Mouse (Mus musculus) heart, postnatal 0 days (tissue): ENCODE measurements at regions not wholly inside any gene's neighbourhood (a gene's known extent, or its start where the extent isn't known, plus 50 kb on each side); places are given as distances from the start of the nearest gene placed in this dataset.
A peak's percentile ranks its signal among the peaks of the same experiment; 100 is the strongest.

Experiments
- ATAC-seq: fragments of 200-750 bp; cut with Nextera tagmentation; 2 replicates; pipeline ENCODE4 v1.8.0; 2017; ENCODE audit warnings: low read depth, moderate number of reproducible peaks, moderate library complexity; ENCODE audit not compliant: insufficient read depth
- DNase-seq: peaks from one replicate; pipeline ENCODE4 v3.0.0-alpha.2; 2016; ENCODE audit warnings: low spot score
- H3K27ac ChIP-seq: fragments of 300-500 bp; sonication (generic); 2 replicates; pipeline ENCODE4 v1.5.1; 2014; ENCODE audit warnings: low read depth, mild to moderate bottlenecking
- H3K27me3 ChIP-seq: fragments of 300-500 bp; sonication (generic); 2 replicates; pipeline ENCODE4 v1.6.1; 2014; ENCODE audit warnings: low read length, mixed read lengths; ENCODE audit not compliant: control insufficient read depth, insufficient read depth
- H3K36me3 ChIP-seq: fragments of 300-500 bp; sonication (generic); replicated peaks from 2 replicates; pipeline ENCODE4 v1.6.1; 2014; ENCODE audit warnings: low read length, mixed read lengths; ENCODE audit not compliant: control insufficient read depth, insufficient read depth
- H3K4me1 ChIP-seq: fragments of 300-500 bp; sonication (generic); 2 replicates; pipeline ENCODE4 v1.6.1; 2014; ENCODE audit warnings: antibody characterized with exemption; ENCODE audit not compliant: control insufficient read depth, insufficient read depth
- H3K4me2 ChIP-seq: fragments of 300-500 bp; sonication (generic); 2 replicates; pipeline ENCODE4 v1.6.1; 2014; ENCODE audit warnings: low read depth, mild to moderate bottlenecking, low read length, moderate library complexity
- H3K4me3 ChIP-seq: fragments of 300-500 bp; sonication (generic); 2 replicates; pipeline ENCODE4 v1.5.1; 2014; ENCODE audit warnings: low read depth, low read length
- H3K9ac ChIP-seq: fragments of 300-500 bp; sonication (generic); replicated peaks from 2 replicates; pipeline ENCODE4 v1.6.1; 2014; ENCODE audit warnings: low read depth, low read length, mixed read lengths
- H3K9me3 ChIP-seq: fragments of 300-500 bp; sonication (generic); replicated peaks from 2 replicates; pipeline ENCODE4 v1.6.1; 2016; ENCODE audit warnings: low read length; ENCODE audit not compliant: control insufficient read depth
- CTCF ChIP-seq: IDR thresholded peaks from 2 replicates; pipeline ENCODE4 v1.5.1; 2016; ENCODE audit warnings: antibody characterized with exemption, control low read depth, low read depth
- EP300 ChIP-seq: IDR thresholded peaks from 2 replicates; pipeline ENCODE4 v1.6.1; 2016; ENCODE audit warnings: antibody characterized with exemption, low read depth
- WGBS: fragments of 180-500 bp; shearing (Covaris S2); extraction: QIAGEN DNeasy Blood & Tissue Kit; methylation state at CpG from one replicate; pipeline ENCODE4 v1.1.7; 2014; 5-methylcytosine and 5-hydroxymethylcytosine counted together

GRCm38 (mm10) chr3:149410518-149410917 lies 420.2 kb upstream of the Adgrl2 start:
- no peak overlapping the region for H3K4me2 ChIP-seq
- no peaks in the 10 kb centered on the region for H3K9me3 ChIP-seq
- DNase-seq (no peak), ATAC-seq (no peak)
- no peak overlapping the region for H3K9ac ChIP-seq
- H3K4me3 ChIP-seq: no peak overlapping the region
- H3K36me3 ChIP-seq: no peaks in the 10 kb centered on the region
- no peak overlapping the region for H3K27ac ChIP-seq
- 87% methylated on average over 2 of the region's 2 CpGs for WGBS
- H3K4me1 ChIP-seq: no peaks in the 10 kb centered on the region
- TF ChIP-seq CTCF (no peak), EP300 (no peak)
- H3K27me3 ChIP-seq: no peaks in the 10 kb centered on the region

GRCm38 (mm10) chr3:149408858-149409257 lies 418.5 kb upstream of the Adgrl2 start:
- ATAC-seq (no peak), DNase-seq (no peak)
- no peak overlapping the region for H3K4me2 ChIP-seq
- H3K4me1 ChIP-seq: no peaks in the 10 kb centered on the region
- no peaks in the 10 kb centered on the region for H3K9me3 ChIP-seq
- no peaks in the 10 kb centered on the region for H3K27me3 ChIP-seq
- TF ChIP-seq EP300 (no peak), CTCF (no peak)
- H3K4me3 ChIP-seq: no peak overlapping the region
- no peak overlapping the region for H3K27ac ChIP-seq
- no peak overlapping the region for H3K9ac ChIP-seq
- WGBS: 74% methylated on average over 3 of the region's 3 CpGs
- no peaks in the 10 kb centered on the region for H3K36me3 ChIP-seq

- TF ChIP-seq EP300 (no peak), CTCF (no peak)
- no peak overlapping the region for H3K27ac ChIP-seq
- no peak overlapping the region for H3K4me2 ChIP-seq
- no peak for ATAC-seq
- H3K9ac ChIP-seq: no peak overlapping the region
- H3K27me3 ChIP-seq: no peaks in the 10 kb centered on the region
- 68% methylated on average over 3 of the region's 3 CpGs for WGBS
- DNase-seq: no peak
- H3K9me3 ChIP-seq: no peaks in the 10 kb centered on the region
- H3K36me3 ChIP-seq: no peaks in the 10 kb centered on the region
- no peaks in the 10 kb centered on the region for H3K4me1 ChIP-seq
- H3K4me3 ChIP-seq: no peak overlapping the region
These were observed 415.5 kb upstream of the Adgrl2 start for GRCm38 (mm10) chr3:149405872-149406271.

GRCm38 (mm10) chr3:149404691-149405090 lies 414.3 kb upstream of the Adgrl2 start:
- WGBS: 60% methylated on average over 14 of the region's 14 CpGs
- H3K4me1 ChIP-seq: no peaks in the 10 kb centered on the region
- no peaks in the 10 kb centered on the region for H3K9me3 ChIP-seq
- no peak overlapping the region for H3K27ac ChIP-seq
- TF ChIP-seq CTCF (no peak), EP300 (no peak)
- H3K4me3 ChIP-seq: no peak overlapping the region
- H3K4me2 ChIP-seq: peak overlapping the region; percentile 9; the same call in 1 of the 2 replicates
- no peak overlapping the region for H3K9ac ChIP-seq
- ATAC-seq (peak; percentile 55), DNase-seq (peak; percentile 31)
- no peaks in the 10 kb centered on the region for H3K36me3 ChIP-seq
- H3K27me3 ChIP-seq: no peaks in the 10 kb centered on the region

- Histone ChIP-seq H3K4me3 (no peak overlapping the region), H3K9me3 (no peaks in the 10 kb centered on the region), H3K27ac (no peak overlapping the region), H3K9ac (no peak overlapping the region), H3K4me1 (no peaks in the 10 kb centered on the region), H3K27me3 (no peaks in the 10 kb centered on the region), H3K4me2 (no peak overlapping the region), H3K36me3 (no peaks in the 10 kb centered on the region)
- ATAC-seq: no peak
- DNase-seq: no peak
- TF ChIP-seq EP300 (no peak), CTCF (no peak)
- 84% methylated on average over 9 of the region's 9 CpGs for WGBS
These were observed 412.1 kb upstream of the Adgrl2 start for GRCm38 (mm10) chr3:149402496-149402895.

- Histone ChIP-seq H3K9ac (no peak overlapping the region), H3K4me2 (no peak overlapping the region), H3K27ac (no peak overlapping the region), H3K36me3 (no peaks in the 10 kb centered on the region), H3K27me3 (no peaks in the 10 kb centered on the region), H3K9me3 (no peaks in the 10 kb centered on the region), H3K4me3 (no peak overlapping the region), H3K4me1 (no peaks in the 10 kb centered on the region)
- ATAC-seq (no peak), DNase-seq (no peak)
- no peak for TF ChIP-seq EP300
- no peak for TF ChIP-seq CTCF
- WGBS: 55% methylated on average over 4 of the region's 4 CpGs
These were observed 404.7 kb upstream of the Adgrl2 start for GRCm38 (mm10) chr3:149395082-149395481.
